10 mouse cellular contexts compared by ENCODE assay signal in genomic region chr10:81327959-81328358, GRCm38 (mm10). TPM values are rescaled to one million over a fixed set of nuclear protein-coding genes. Genes with fewer than 3 reads are reported as not detected.
DNase-seq lines count a peak whose midpoint lies in the region; ATAC-seq lines count a peak whose summit lies in the region.
"Had no signal": no experiment of that assay in that cellular context is flagged by ENCODE, and none has a peak within 500 bp of the region (broad histone marks: within the 10 kb centered on the region; RNA-seq: fewer than 3 reads in every experiment).

No protein-coding gene starts in this region.

- 0 out of 2 replicates have a peak overlapping the region, but pooled peaks have one; percentile 7 for H3K9ac ChIP-seq in midbrain, embryonic 11.5 days (ENCODE audit: low read length)
- H3K9ac ChIP-seq in midbrain, embryonic 13.5 days (replicated peaks): no peak overlapping the region
- peak overlapping the region; percentile 12; the same call in 1 of the 2 replicates for H3K9ac ChIP-seq in stomach, embryonic 15.5 days

- DNase-seq in embryo, embryonic 10 days (ENCODE audit: low spot score): peak; percentile 35
- no peak for DNase-seq in embryo, embryonic 11 days
- DNase-seq in midbrain, embryonic 11.5 days (ENCODE audit: low spot score, missing footprints): no peak
- peak; percentile 65 to 71 for DNase-seq in kidney, postnatal 36 days
- DNase-seq in thymus, adult 18-20 months: no peak
- DNase-seq: cerebellum, postnatal 36 days; right cerebral cortex, adult 18-20 months had no signal

- 42% methylated on average over 2 of the region's 2 CpGs for WGBS in midbrain, embryonic 11.5 days
- WGBS in midbrain, embryonic 13.5 days: 55% methylated on average over 2 of the region's 2 CpGs
- WGBS in stomach, embryonic 15.5 days: 19% methylated on average over 2 of the region's 2 CpGs

- H3K4me1 ChIP-seq in midbrain, embryonic 11.5 days (ENCODE audit: control insufficient read depth, insufficient read depth, low read length): no peaks in the 10 kb centered on the region
- 0 out of 2 replicates have a peak, but pooled peaks cover 4% of the 10 kb centered on the region for H3K4me1 ChIP-seq in midbrain, embryonic 13.5 days (replicated peaks)
- peaks cover 45% of the 10 kb centered on the region for H3K4me1 ChIP-seq in stomach, embryonic 15.5 days

- no peak for ATAC-seq in midbrain, embryonic 11.5 days (ENCODE audit: low FRiP score)
- no peak for ATAC-seq in midbrain, embryonic 13.5 days
- no peak for ATAC-seq in stomach, embryonic 15.5 days (ENCODE audit: insufficient read depth, low FRiP score, low read depth)
- no peak for ATAC-seq in CD4-positive, CD25-positive, alpha-beta regulatory T cell, adult 4 months

- H3K4me3 ChIP-seq in midbrain, embryonic 11.5 days (ENCODE audit: low read depth, low read length): no peak overlapping the region
- H3K4me3 ChIP-seq in midbrain, embryonic 13.5 days (replicated peaks): no peak overlapping the region
- H3K4me3 ChIP-seq in stomach, embryonic 15.5 days (replicated peaks): no peak overlapping the region

- H3K27ac ChIP-seq in midbrain, embryonic 11.5 days (ENCODE audit: low read depth, low read length): no peak overlapping the region
- no peak overlapping the region for H3K27ac ChIP-seq in midbrain, embryonic 13.5 days
- peak overlapping the region; percentile 95 for H3K27ac ChIP-seq in stomach, embryonic 15.5 days

- no peaks in the 10 kb centered on the region for H3K9me3 ChIP-seq in midbrain, embryonic 11.5 days (ENCODE audit: control insufficient read depth, low read length)
- H3K9me3 ChIP-seq in midbrain, embryonic 13.5 days: no peaks in the 10 kb centered on the region
- no peaks in the 10 kb centered on the region for H3K9me3 ChIP-seq in stomach, embryonic 15.5 days

- H3K4me2 ChIP-seq in midbrain, embryonic 11.5 days: no peak overlapping the region
- no peak overlapping the region for H3K4me2 ChIP-seq in midbrain, embryonic 13.5 days (replicated peaks)
- no peak overlapping the region for H3K4me2 ChIP-seq in stomach, embryonic 15.5 days

- peaks cover 36% of the 10 kb centered on the region for H3K36me3 ChIP-seq in midbrain, embryonic 11.5 days (ENCODE audit: control insufficient read depth, insufficient read depth, low read length)
- H3K36me3 ChIP-seq in midbrain, embryonic 13.5 days: peaks cover 52% of the 10 kb centered on the region
- H3K36me3 ChIP-seq in stomach, embryonic 15.5 days: peaks cover 42% of the 10 kb centered on the region

- peaks cover 9% of the 10 kb centered on the region for H3K27me3 ChIP-seq in midbrain, embryonic 11.5 days (ENCODE audit: control insufficient read depth, insufficient read depth, low read length)
- peaks cover 21% of the 10 kb centered on the region for H3K27me3 ChIP-seq in midbrain, embryonic 13.5 days
- H3K27me3 ChIP-seq in stomach, embryonic 15.5 days (replicated peaks): 0 out of 2 replicates have a peak, but pooled peaks cover 3% of the 10 kb centered on the region

RNA-seq across cellular contexts. Expression of gene Tbxa2r, which starts 0.6 kb away (rescaled TPM):
- 2.4 and 2.6 TPM in 2 replicates for polyA plus RNA-seq in midbrain, embryonic 11.5 days (2014; fragmentation: Nextera tagmentation; extraction: Ambion mirVana)
- 4.7 and 4.9 TPM in 2 replicates for polyA plus RNA-seq in midbrain, embryonic 13.5 days (2015; fragmentation: Nextera tagmentation; extraction: Ambion mirVana)
- polyA plus RNA-seq in stomach, embryonic 15.5 days (2015; fragmentation: Nextera tagmentation; extraction: Ambion mirVana): 23.5 and 25.3 TPM in 2 replicates
- polyA plus RNA-seq in CD4-positive, CD25-positive, alpha-beta regulatory T cell, adult 4 months (2017; shearing (Covaris generic)): 10 to 100 TPM; 19.3 to 22.0 TPM

RNA-seq across cellular contexts. Expression of gene Cactin, which starts 7.1 kb away (rescaled TPM):
- polyA plus RNA-seq in midbrain, embryonic 11.5 days (2014; fragmentation: Nextera tagmentation; extraction: Ambion mirVana): 31.9 and 36.8 TPM in 2 replicates
- polyA plus RNA-seq in midbrain, embryonic 13.5 days (2015; fragmentation: Nextera tagmentation; extraction: Ambion mirVana): 35.5 and 35.8 TPM in 2 replicates
- 40.5 and 40.9 TPM in 2 replicates for polyA plus RNA-seq in stomach, embryonic 15.5 days (2015; fragmentation: Nextera tagmentation; extraction: Ambion mirVana)
- polyA plus RNA-seq in CD4-positive, CD25-positive, alpha-beta regulatory T cell, adult 4 months (2017; shearing (Covaris generic)): 1 to 10 TPM; 4.2 to 4.7 TPM

RNA-seq across cellular contexts. Expression of gene Gipc3, which starts 15.1 kb away (rescaled TPM):
- polyA plus RNA-seq in midbrain, embryonic 11.5 days (2014; fragmentation: Nextera tagmentation; extraction: Ambion mirVana): 0.04 TPM in 1 of 2 replicates, not detected in the other
- not detected in 2 replicates for polyA plus RNA-seq in midbrain, embryonic 13.5 days (2015; fragmentation: Nextera tagmentation; extraction: Ambion mirVana)
- 0.04 and 0.12 TPM in 2 replicates for polyA plus RNA-seq in stomach, embryonic 15.5 days (2015; fragmentation: Nextera tagmentation; extraction: Ambion mirVana)
- polyA plus RNA-seq in CD4-positive, CD25-positive, alpha-beta regulatory T cell, adult 4 months (2017; shearing (Covaris generic)): under 1 TPM; 0.15 to 0.28 TPM

RNA-seq across cellular contexts. Expression of gene Hmg20b, which starts 22.3 kb away (rescaled TPM):
- polyA plus RNA-seq in midbrain, embryonic 11.5 days (2014; fragmentation: Nextera tagmentation; extraction: Ambion mirVana): 89.1 and 97.7 TPM in 2 replicates
- polyA plus RNA-seq in midbrain, embryonic 13.5 days (2015; fragmentation: Nextera tagmentation; extraction: Ambion mirVana): 46.5 and 49.8 TPM in 2 replicates
- polyA plus RNA-seq in stomach, embryonic 15.5 days (2015; fragmentation: Nextera tagmentation; extraction: Ambion mirVana): 78.8 and 79.1 TPM in 2 replicates
- 10 to 100 TPM; 14.4 to 17.3 TPM for polyA plus RNA-seq in CD4-positive, CD25-positive, alpha-beta regulatory T cell, adult 4 months (2017; shearing (Covaris generic))

RNA-seq across cellular contexts. Expression of gene Mfsd12, which starts 29.3 kb away (rescaled TPM):
- polyA plus RNA-seq in midbrain, embryonic 11.5 days (2014; fragmentation: Nextera tagmentation; extraction: Ambion mirVana): 2.8 and 4.4 TPM in 2 replicates
- polyA plus RNA-seq in midbrain, embryonic 13.5 days (2015; fragmentation: Nextera tagmentation; extraction: Ambion mirVana): 8.8 and 10.1 TPM in 2 replicates
- polyA plus RNA-seq in stomach, embryonic 15.5 days (2015; fragmentation: Nextera tagmentation; extraction: Ambion mirVana): 12.8 and 13.6 TPM in 2 replicates
- 1 to 10 TPM; 1.3 to 1.5 TPM for polyA plus RNA-seq in CD4-positive, CD25-positive, alpha-beta regulatory T cell, adult 4 months (2017; shearing (Covaris generic))

Comparison
In these comparisons a context has a peak if more than half of its experiments do, and no peak if none do; other contexts are left out.
1. DNase-seq: peak in embryo, embryonic 10 days (single experiment) and kidney, postnatal 36 days (2 of 2); none in embryo, embryonic 11 days (single experiment), midbrain, embryonic 11.5 days (single experiment) and thymus, adult 18-20 months (0 of 2).